Mouse (Mus musculus) limb, embryonic 14.5 days (tissue): ENCODE results near the gene Tas2r109. TPM values are rescaled to one million over a fixed set of nuclear protein-coding genes. Genes with fewer than 3 reads are reported as not detected.
"Not testable (repeated sequence)": the region's sequence is repeated elsewhere in the genome, so short reads cannot be mapped to it uniquely, and the experiment has no call there.

Experiments
- ATAC-seq: fragments of 200-750 bp; cut with Nextera tagmentation; 2 replicates; pipeline ENCODE4 v1.8.0; 2017; ENCODE audit warnings: low read depth, moderate number of reproducible peaks, moderate TSS enrichment; ENCODE audit not compliant: low FRiP score
- DNase-seq: peaks from one replicate; pipeline ENCODE4 v3.0.0-alpha.2; 2015; ENCODE audit warnings: low spot score
- H3K27ac ChIP-seq: fragments of 300-500 bp; sonication (generic); replicated peaks from 2 replicates; pipeline ENCODE4 v1.5.1; 2014; ENCODE audit warnings: low read depth, mild to moderate bottlenecking, low read length, moderate library complexity, mixed read lengths
- H3K27me3 ChIP-seq: fragments of 300-500 bp; sonication (generic); 2 replicates; pipeline ENCODE4 v1.6.1; 2014; ENCODE audit warnings: low read length, mixed read lengths; ENCODE audit not compliant: control insufficient read depth, insufficient read depth
- H3K36me3 ChIP-seq: fragments of 300-500 bp; sonication (generic); 2 replicates; pipeline ENCODE4 v1.6.1; 2014; ENCODE audit warnings: mild to moderate bottlenecking, low read length, moderate library complexity, mixed read lengths; ENCODE audit not compliant: control insufficient read depth, insufficient read depth
- H3K4me1 ChIP-seq: fragments of 300-500 bp; sonication (generic); 2 replicates; pipeline ENCODE4 v1.6.1; 2014; ENCODE audit warnings: antibody characterized with exemption, low read length, mixed read lengths; ENCODE audit not compliant: control insufficient read depth, insufficient read depth
- H3K4me2 ChIP-seq: fragments of 300-500 bp; sonication (generic); replicated peaks from 2 replicates; pipeline ENCODE4 v1.6.1; 2014; ENCODE audit warnings: low read depth, mild to moderate bottlenecking, low read length, moderate library complexity; ENCODE audit not compliant: severe bottlenecking
- H3K4me3 ChIP-seq: fragments of 300-500 bp; sonication (generic); replicated peaks from 2 replicates; pipeline ENCODE4 v1.5.1; 2014; ENCODE audit warnings: low read length
- H3K9ac ChIP-seq: fragments of 300-500 bp; sonication (generic); 2 replicates; pipeline ENCODE4 v1.6.1; 2014; ENCODE audit warnings: mild to moderate bottlenecking, low read depth, low read length, moderate library complexity; ENCODE audit not compliant: severe bottlenecking
- H3K9me3 ChIP-seq: fragments of 300-500 bp; sonication (generic); 2 replicates; pipeline ENCODE4 v1.6.1; 2016; ENCODE audit warnings: low read length; ENCODE audit not compliant: control insufficient read depth
- POLR2A ChIP-seq: fragments of 200-500 bp; IDR thresholded peaks from 2 replicates; pipeline ENCODE4 v1.8.0; 2012; ENCODE audit warnings: inconsistent platforms, mild to moderate bottlenecking, moderate library complexity, borderline replicate concordance; ENCODE audit not compliant: insufficient read depth, insufficient read length; ENCODE audit errors: extremely low read depth
- WGBS: fragments of 180-500 bp; shearing (Covaris S2); extraction: QIAGEN DNeasy Blood & Tissue Kit; methylation state at CpG from one replicate; pipeline ENCODE4 v1.1.7; 2014; 5-methylcytosine and 5-hydroxymethylcytosine counted together
- polyA plus RNA-seq, 2 experiments: library from polyadenylated mRNA; depleted of rRNA in 1 of 2; stranded (reverse) in 1 of 2; unstranded in 1 of 2; fragments of >200 nt; fragmentation: Nextera tagmentation in 1 of 2; extraction: Ambion mirVana in 1 of 2; gene quantifications; 2 replicates each; pipeline versions ENCODE4 v1.2.1 to v1.2.3; 2012 to 2014

Gene Tas2r109
- not detected in 2 replicates for polyA plus RNA-seq (2012; rRNA removed)
- not detected in 2 replicates for polyA plus RNA-seq (2014; fragmentation: Nextera tagmentation; extraction: Ambion mirVana)

GRCm38 (mm10) chr6:132980865-132981264 lies at the start of gene Tas2r109:
Gene Tas2r109, minus strand, starts transcription at chr6:132980965.
- Histone ChIP-seq H3K27ac (no peak within 1 kb of the TSS), H3K36me3 (no peaks in the 10 kb centered on the region), H3K4me1 (no peaks in the 10 kb centered on the region), H3K9me3 (no peaks in the 10 kb centered on the region), H3K4me3 (no peak within 1 kb of the TSS), H3K27me3 (no peaks in the 10 kb centered on the region), H3K9ac (no peak within 1 kb of the TSS), H3K4me2 (no peak within 1 kb of the TSS)
- ATAC-seq: no peak
- no peak for TF ChIP-seq POLR2A
- WGBS: 69% methylated on average over 2 of the region's 2 CpGs
- no peak for DNase-seq

GRCm38 (mm10) chr6:132957819-132958218 lies 22.9 kb downstream of the Tas2r109 start, which contains the start of gene Tas2r131:
Gene Tas2r131, minus strand, starts transcription at chr6:132957919.
- Histone ChIP-seq H3K9ac (no peak within 1 kb of the TSS), H3K9me3 (no peaks in the 10 kb centered on the region), H3K27me3 (no peaks in the 10 kb centered on the region), H3K4me2 (no peak within 1 kb of the TSS), H3K4me1 (no peaks in the 10 kb centered on the region), H3K27ac (no peak within 1 kb of the TSS), H3K36me3 (no peaks in the 10 kb centered on the region), H3K4me3 (no peak within 1 kb of the TSS)
- ATAC-seq (no peak), DNase-seq (no peak)
- 69% methylated on average over 1 of the region's 1 CpGs for WGBS
- TF ChIP-seq POLR2A: no peak

GRCm38 (mm10) chr6:132950802-132951201 lies 30.0 kb downstream of the Tas2r109 start, which contains the start of gene Tas2r129:
Gene Tas2r129, plus strand, starts transcription at chr6:132951102.
- H3K27me3 ChIP-seq: no peaks in the 10 kb centered on the region
- no peak for TF ChIP-seq POLR2A
- no peak within 1 kb of the TSS for H3K9ac ChIP-seq
- H3K4me2 ChIP-seq: no peak within 1 kb of the TSS
- H3K27ac ChIP-seq: no peak within 1 kb of the TSS
- no peaks in the 10 kb centered on the region for H3K9me3 ChIP-seq
- no peak within 1 kb of the TSS for H3K4me3 ChIP-seq
- ATAC-seq: no peak
- DNase-seq: no peak
- H3K36me3 ChIP-seq: no peaks in the 10 kb centered on the region
- no peaks in the 10 kb centered on the region for H3K4me1 ChIP-seq
- 75% methylated on average over 2 of the region's 2 CpGs for WGBS

- not testable (repeated sequence) for H3K36me3 ChIP-seq, H3K27ac ChIP-seq, H3K9ac ChIP-seq, H3K4me1 ChIP-seq, H3K9me3 ChIP-seq, H3K27me3 ChIP-seq, ATAC-seq, H3K4me2 ChIP-seq, DNase-seq, H3K4me3 ChIP-seq
These were observed 39.4 kb downstream of the Tas2r109 start for GRCm38 (mm10) chr6:132941376-132941775.

Other genes starting within 250 kb of the Tas2r109 start
- gene Tas2r115, start 242.9 kb downstream of the Tas2r109 start, polyA plus RNA-seq (2012; rRNA removed): not detected in 2 replicates
- gene Tas2r115, start 242.9 kb downstream of the Tas2r109 start, polyA plus RNA-seq (2014; fragmentation: Nextera tagmentation; extraction: Ambion mirVana): not detected in 2 replicates
- gene Tas2r124, start 226.2 kb downstream of the Tas2r109 start, polyA plus RNA-seq (2012; rRNA removed): not detected in 2 replicates
- gene Tas2r124, start 226.2 kb downstream of the Tas2r109 start, polyA plus RNA-seq (2014; fragmentation: Nextera tagmentation; extraction: Ambion mirVana): not detected in 2 replicates
- not detected in 2 replicates for gene Tas2r102, start 218.8 kb downstream of the Tas2r109 start, polyA plus RNA-seq (2012; rRNA removed)
- not detected in 2 replicates for gene Tas2r102, start 218.8 kb downstream of the Tas2r109 start, polyA plus RNA-seq (2014; fragmentation: Nextera tagmentation; extraction: Ambion mirVana)
- gene Tas2r136, start 202.8 kb downstream of the Tas2r109 start, polyA plus RNA-seq (2012; rRNA removed): not detected in 2 replicates
- gene Tas2r136, start 202.8 kb downstream of the Tas2r109 start, polyA plus RNA-seq (2014; fragmentation: Nextera tagmentation; extraction: Ambion mirVana): not detected in 2 replicates
- not detected in 2 replicates for gene Tas2r117, start 178.1 kb downstream of the Tas2r109 start, polyA plus RNA-seq (2012; rRNA removed)
- gene Tas2r117, start 178.1 kb downstream of the Tas2r109 start, polyA plus RNA-seq (2014; fragmentation: Nextera tagmentation; extraction: Ambion mirVana): not detected in 2 replicates
- gene Tas2r123, start 133.8 kb downstream of the Tas2r109 start, polyA plus RNA-seq (2012; rRNA removed): not detected in 2 replicates
- not detected in 2 replicates for gene Tas2r123, start 133.8 kb downstream of the Tas2r109 start, polyA plus RNA-seq (2014; fragmentation: Nextera tagmentation; extraction: Ambion mirVana)
- gene Tas2r116, start 125.5 kb downstream of the Tas2r109 start, polyA plus RNA-seq (2012; rRNA removed): not detected in 2 replicates
- gene Tas2r116, start 125.5 kb downstream of the Tas2r109 start, polyA plus RNA-seq (2014; fragmentation: Nextera tagmentation; extraction: Ambion mirVana): not detected in 2 replicates
- gene Tas2r110, start 113.0 kb downstream of the Tas2r109 start, polyA plus RNA-seq (2012; rRNA removed): not detected in 2 replicates
- not detected in 2 replicates for gene Tas2r110, start 113.0 kb downstream of the Tas2r109 start, polyA plus RNA-seq (2014; fragmentation: Nextera tagmentation; extraction: Ambion mirVana)
- gene Tas2r113, start 88.0 kb downstream of the Tas2r109 start, polyA plus RNA-seq (2012; rRNA removed): not detected in 2 replicates
- not detected in 2 replicates for gene Tas2r113, start 88.0 kb downstream of the Tas2r109 start, polyA plus RNA-seq (2014; fragmentation: Nextera tagmentation; extraction: Ambion mirVana)
- not detected in 2 replicates for gene Tas2r125, start 71.3 kb downstream of the Tas2r109 start, polyA plus RNA-seq (2012; rRNA removed)
- gene Tas2r125, start 71.3 kb downstream of the Tas2r109 start, polyA plus RNA-seq (2014; fragmentation: Nextera tagmentation; extraction: Ambion mirVana): not detected in 2 replicates
- not detected in 2 replicates for gene Tas2r129, start 29.9 kb downstream of the Tas2r109 start, polyA plus RNA-seq (2012; rRNA removed)
- not detected in 2 replicates for gene Tas2r129, start 29.9 kb downstream of the Tas2r109 start, polyA plus RNA-seq (2014; fragmentation: Nextera tagmentation; extraction: Ambion mirVana)
- not detected in 2 replicates for gene Tas2r131, start 23.0 kb downstream of the Tas2r109 start, polyA plus RNA-seq (2012; rRNA removed)
- not detected in 2 replicates for gene Tas2r131, start 23.0 kb downstream of the Tas2r109 start, polyA plus RNA-seq (2014; fragmentation: Nextera tagmentation; extraction: Ambion mirVana)
- gene Tas2r103, start 56.1 kb upstream of the Tas2r109 start, polyA plus RNA-seq (2012; rRNA removed): not detected in 2 replicates
- not detected in 2 replicates for gene Tas2r103, start 56.1 kb upstream of the Tas2r109 start, polyA plus RNA-seq (2014; fragmentation: Nextera tagmentation; extraction: Ambion mirVana)
- gene Tas2r140, start 74.9 kb upstream of the Tas2r109 start, polyA plus RNA-seq (2012; rRNA removed): not detected in 2 replicates
- not detected in 2 replicates for gene Tas2r140, start 74.9 kb upstream of the Tas2r109 start, polyA plus RNA-seq (2014; fragmentation: Nextera tagmentation; extraction: Ambion mirVana)
- gene Smim10l1, start 123.9 kb upstream of the Tas2r109 start, polyA plus RNA-seq (2012; rRNA removed): 29.6 and 62.2 TPM in 2 replicates
- 69.5 and 70.4 TPM in 2 replicates for gene Smim10l1, start 123.9 kb upstream of the Tas2r109 start, polyA plus RNA-seq (2014; fragmentation: Nextera tagmentation; extraction: Ambion mirVana)